Mouse (Mus musculus): ENCODE measurements around the gene Chst11.
"Not testable (repeated sequence)": the region's sequence is repeated elsewhere in the genome, so short reads cannot be mapped to it uniquely, and the experiment has no call there.

Gene Chst11

GRCm38 (mm10) chr10:83108946-83109345 is 123.6 kb downstream of the Chst11 start:
- DNase-seq (ENCODE audit: low spot score in 2 of 2): no peak

GRCm38 (mm10) chr10:83111046-83111445 is 125.7 kb downstream of the Chst11 start:
- no peak for DNase-seq (ENCODE audit: low spot score in 2 of 2)

- DNase-seq (ENCODE audit: low spot score in 2 of 2): no peak
Observed at GRCm38 (mm10) chr10:83112345-83112744, 127.0 kb downstream of the Chst11 start.

GRCm38 (mm10) chr10:83114564-83114963 is 129.3 kb downstream of the Chst11 start:
- no peak for DNase-seq (ENCODE audit: low spot score in 2 of 2)

GRCm38 (mm10) chr10:83116889-83117288 is 131.6 kb downstream of the Chst11 start:
- DNase-seq (ENCODE audit: low spot score in 2 of 2): no peak

GRCm38 (mm10) chr10:83117851-83118250 is 132.6 kb downstream of the Chst11 start:
- no peak for DNase-seq (ENCODE audit: low spot score in 2 of 2)

- DNase-seq (ENCODE audit: low spot score in 2 of 2): no peak
Observed at GRCm38 (mm10) chr10:83118613-83119012, 133.3 kb downstream of the Chst11 start.

GRCm38 (mm10) chr10:83119016-83119415 is 133.7 kb downstream of the Chst11 start:
- DNase-seq (ENCODE audit: low spot score in 2 of 2): no peak

GRCm38 (mm10) chr10:83119461-83119860 is 134.2 kb downstream of the Chst11 start:
- not testable (repeated sequence) for DNase-seq (ENCODE audit: low spot score in 2 of 2)

- no peak for DNase-seq (ENCODE audit: low spot score in 2 of 2)
Observed at GRCm38 (mm10) chr10:83119909-83120308, 134.6 kb downstream of the Chst11 start.

GRCm38 (mm10) chr10:83120938-83121337 is 135.6 kb downstream of the Chst11 start:
- no peak for DNase-seq (ENCODE audit: low spot score in 2 of 2)

- DNase-seq (ENCODE audit: low spot score in 2 of 2): no peak
Observed at GRCm38 (mm10) chr10:83124560-83124959, 139.3 kb downstream of the Chst11 start.

GRCm38 (mm10) chr10:83126447-83126846 is 141.1 kb downstream of the Chst11 start:
- DNase-seq (ENCODE audit: low spot score in 2 of 2): no peak

- DNase-seq (ENCODE audit: low spot score in 2 of 2): no peak
Observed at GRCm38 (mm10) chr10:83128435-83128834, 143.1 kb downstream of the Chst11 start.

- DNase-seq (ENCODE audit: low spot score in 2 of 2): no peak
Observed at GRCm38 (mm10) chr10:83129624-83130218, 144.4 kb downstream of the Chst11 start.

- DNase-seq (ENCODE audit: low spot score in 2 of 2): no peak
Observed at GRCm38 (mm10) chr10:83130611-83131010, 145.3 kb downstream of the Chst11 start.

- no peak for DNase-seq (ENCODE audit: low spot score in 2 of 2)
Observed at GRCm38 (mm10) chr10:83131884-83132283, 146.6 kb downstream of the Chst11 start.

- no peak for DNase-seq (ENCODE audit: low spot score in 2 of 2)
Observed at GRCm38 (mm10) chr10:83133866-83134570, 148.7 kb downstream of the Chst11 start.

- no peak for DNase-seq (ENCODE audit: low spot score in 2 of 2)
Observed at GRCm38 (mm10) chr10:83134896-83135295, 149.6 kb downstream of the Chst11 start.

GRCm38 (mm10) chr10:83135963-83136362 is 150.7 kb downstream of the Chst11 start:
- no peak for DNase-seq (ENCODE audit: low spot score in 2 of 2)

GRCm38 (mm10) chr10:83137103-83137502 is 151.8 kb downstream of the Chst11 start:
- DNase-seq (ENCODE audit: low spot score in 2 of 2): no peak

- DNase-seq (ENCODE audit: low spot score in 2 of 2): no peak
Observed at GRCm38 (mm10) chr10:83139276-83139675, 154.0 kb downstream of the Chst11 start.

- DNase-seq (ENCODE audit: low spot score in 2 of 2): no peak
Observed at GRCm38 (mm10) chr10:83140258-83140936, 155.1 kb downstream of the Chst11 start.
